Mouse (Mus musculus) heart, embryonic 11.5 days (tissue): ENCODE results near the gene Lrrc74b. TPM values are rescaled to one million over a fixed set of nuclear protein-coding genes. Genes with fewer than 3 reads are reported as not detected.
"Not testable (repeated sequence)": the region's sequence is repeated elsewhere in the genome, so short reads cannot be mapped to it uniquely, and the experiment has no call there.

Source experiments
- ATAC-seq: fragments of 200-750 bp; cut with Nextera tagmentation; replicated peaks from 2 replicates; pipeline ENCODE4 v1.8.0; 2017; ENCODE audit warnings: moderate library complexity; ENCODE audit not compliant: insufficient number of reproducible peaks, low FRiP score, low TSS enrichment
- H3K27ac ChIP-seq: fragments of 300-500 bp; sonication (generic); 2 replicates; pipeline ENCODE4 v1.5.1; 2014; ENCODE audit warnings: mild to moderate bottlenecking, low read depth, low read length
- H3K27me3 ChIP-seq: fragments of 300-500 bp; sonication (generic); 2 replicates; pipeline ENCODE4 v1.6.1; 2014; ENCODE audit warnings: mild to moderate bottlenecking, low read length, mixed read lengths; ENCODE audit not compliant: control insufficient read depth, insufficient read depth
- H3K36me3 ChIP-seq: fragments of 300-500 bp; sonication (generic); 2 replicates; pipeline ENCODE4 v1.6.1; 2014; ENCODE audit warnings: mild to moderate bottlenecking, low read length, moderate library complexity, mixed read lengths; ENCODE audit not compliant: control insufficient read depth, insufficient read depth
- H3K4me1 ChIP-seq: fragments of 300-500 bp; sonication (generic); 2 replicates; pipeline ENCODE4 v1.6.1; 2014; ENCODE audit warnings: low read length; ENCODE audit not compliant: control insufficient read depth, insufficient read depth
- H3K4me2 ChIP-seq: fragments of 300-500 bp; sonication (generic); 2 replicates; pipeline ENCODE4 v1.6.1; 2014; ENCODE audit warnings: mild to moderate bottlenecking, moderate library complexity
- H3K4me3 ChIP-seq: fragments of 300-500 bp; sonication (generic); 2 replicates; pipeline ENCODE4 v1.5.1; 2014; ENCODE audit warnings: low read depth, low read length
- H3K9ac ChIP-seq: fragments of 300-500 bp; sonication (generic); 2 replicates; pipeline ENCODE4 v1.6.1; 2014; ENCODE audit warnings: mild to moderate bottlenecking, low read depth, low read length, moderate library complexity
- H3K9me3 ChIP-seq: fragments of 300-500 bp; sonication (generic); replicated peaks from 2 replicates; pipeline ENCODE4 v1.6.1; 2016; ENCODE audit warnings: low read length; ENCODE audit not compliant: control insufficient read depth
- WGBS: fragments of 180-500 bp; shearing (Covaris S2); extraction: QIAGEN DNeasy Blood & Tissue Kit; methylation state at CpG from one replicate; pipeline ENCODE4 v1.1.7; 2014; ENCODE audit not compliant: insufficient replicate concordance; 5-methylcytosine and 5-hydroxymethylcytosine counted together
- polyA plus RNA-seq: library from polyadenylated mRNA; unstranded; fragments of >200 nt; fragmentation: Nextera tagmentation; extraction: Ambion mirVana; gene quantifications from 2 replicates; pipeline ENCODE4 v1.2.1, GENCODE M21; 2014

The Lrrc74b gene
- polyA plus RNA-seq, 1 experiment from 2014 or later: not detected

- 90% methylated on average over 11 of the region's 11 CpGs for WGBS
- no peak overlapping the region for H3K9ac ChIP-seq
- H3K4me2 ChIP-seq: no peak overlapping the region
- H3K4me3 ChIP-seq: no peak overlapping the region
- no peak overlapping the region for H3K27ac ChIP-seq
- no peaks in the 10 kb centered on the region for H3K9me3 ChIP-seq
- ATAC-seq: no peak
- H3K27me3 ChIP-seq: no peaks in the 10 kb centered on the region
- H3K4me1 ChIP-seq: 0 out of 2 replicates have a peak, but pooled peaks cover 3% of the 10 kb centered on the region
- H3K36me3 ChIP-seq: peaks cover 54% of the 10 kb centered on the region
Observed at GRCm38 (mm10) chr16:17524156-17524555, 36.9 kb downstream of the Lrrc74b start.

- H3K4me3 ChIP-seq: no peak overlapping the region
- H3K36me3 ChIP-seq: peaks cover 38% of the 10 kb centered on the region
- H3K27me3 ChIP-seq: no peaks in the 10 kb centered on the region
- no peak overlapping the region for H3K9ac ChIP-seq
- no peaks in the 10 kb centered on the region for H3K4me1 ChIP-seq
- H3K9me3 ChIP-seq: no peaks in the 10 kb centered on the region
- H3K4me2 ChIP-seq: no peak overlapping the region
- no peak overlapping the region for H3K27ac ChIP-seq
- no peak for ATAC-seq
- 83% methylated on average over 2 of the region's 2 CpGs for whole genome bisulfite sequencing
Observed at GRCm38 (mm10) chr16:17518910-17519309, 42.1 kb downstream of the Lrrc74b start.

- H3K4me3 ChIP-seq: no peak overlapping the region
- H3K27me3 ChIP-seq: no peaks in the 10 kb centered on the region
- H3K9ac ChIP-seq: no peak overlapping the region
- 91% methylated on average over 4 of the region's 4 CpGs for WGBS
- peaks cover 14% of the 10 kb centered on the region for H3K4me1 ChIP-seq
- H3K9me3 ChIP-seq: no peaks in the 10 kb centered on the region
- H3K27ac ChIP-seq: no peak overlapping the region
- no peak overlapping the region for H3K4me2 ChIP-seq
- peaks cover 12% of the 10 kb centered on the region for H3K36me3 ChIP-seq
- ATAC-seq: no peak
Observed at GRCm38 (mm10) chr16:17511431-17511830, 49.6 kb downstream of the Lrrc74b start.

GRCm38 (mm10) chr16:17510686-17511085 is 50.4 kb downstream of the Lrrc74b start:
- Histone ChIP-seq H3K27ac (no peak overlapping the region), H3K4me2 (no peak overlapping the region), H3K9ac (no peak overlapping the region), H3K4me3 (no peak overlapping the region), H3K36me3 (peaks cover 7% of the 10 kb centered on the region; the same call in 1 of the 2 replicates), H3K27me3 (no peaks in the 10 kb centered on the region), H3K9me3 (no peaks in the 10 kb centered on the region), H3K4me1 (peaks cover 14% of the 10 kb centered on the region)
- no peak for ATAC-seq
- 68% methylated on average over 2 of the region's 2 CpGs for WGBS

GRCm38 (mm10) chr16:17510143-17510542 is 50.9 kb downstream of the Lrrc74b start:
- H3K4me3 ChIP-seq: no peak overlapping the region
- H3K9me3 ChIP-seq: no peaks in the 10 kb centered on the region
- no peak overlapping the region for H3K9ac ChIP-seq
- H3K4me1 ChIP-seq: peaks cover 14% of the 10 kb centered on the region
- no peak for ATAC-seq
- H3K27me3 ChIP-seq: no peaks in the 10 kb centered on the region
- no peak overlapping the region for H3K27ac ChIP-seq
- H3K4me2 ChIP-seq: peak overlapping the region; percentile 88; the same call in 1 of the 2 replicates
- 96% methylated on average over 2 of the region's 2 CpGs for WGBS
- peaks cover 7% of the 10 kb centered on the region; the same call in 1 of the 2 replicates for H3K36me3 ChIP-seq

GRCm38 (mm10) chr16:17509240-17509597 is 51.8 kb downstream of the Lrrc74b start:
- ATAC-seq: no peak; the same call in 1 of the 2 replicates

GRCm38 (mm10) chr16:17508546-17509239 is 52.4 kb downstream of the Lrrc74b start, which contains the start of gene Lztr1:
Gene Lztr1 (plus strand): TSS chr16:17508688.
- ATAC-seq: peak; percentile 92
- H3K4me1 ChIP-seq: peaks cover 14% of the 10 kb centered on the region
- peaks cover 4% of the 10 kb centered on the region; the same call in 1 of the 2 replicates for H3K36me3 ChIP-seq
- H3K9me3 ChIP-seq: no peaks in the 10 kb centered on the region
- peak within 1 kb of the TSS; percentile 88 for H3K4me2 ChIP-seq
- H3K4me3 ChIP-seq: peak within 1 kb of the TSS; percentile 82
- H3K27me3 ChIP-seq: no peaks in the 10 kb centered on the region
- H3K27ac ChIP-seq: peak within 1 kb of the TSS; percentile 93
- WGBS: under 1% methylated on average over 50 of the region's 50 CpGs
- H3K9ac ChIP-seq: peak within 1 kb of the TSS; percentile 88

More at GRCm38 (mm10) chr16:17509240-17509597, 51.8 kb downstream of the Lrrc74b start:
- H3K4me1 ChIP-seq: peaks cover 14% of the 10 kb centered on the region
- peak overlapping the region; percentile 88 for H3K9ac ChIP-seq
- H3K27ac ChIP-seq: peak overlapping the region; percentile 93; the same call in 1 of the 2 replicates
- H3K36me3 ChIP-seq: peaks cover 7% of the 10 kb centered on the region; the same call in 1 of the 2 replicates
- peak overlapping the region; percentile 82 for H3K4me3 ChIP-seq
- no peaks in the 10 kb centered on the region for H3K27me3 ChIP-seq
- H3K4me2 ChIP-seq: peak overlapping the region; percentile 88
- 11% methylated on average over 9 of the region's 9 CpGs for WGBS
- no peaks in the 10 kb centered on the region for H3K9me3 ChIP-seq

GRCm38 (mm10) chr16:17508031-17508430 is 53.0 kb downstream of the Lrrc74b start:
- H3K9me3 ChIP-seq, H3K36me3 ChIP-seq, H3K27me3 ChIP-seq, ATAC-seq: not testable (repeated sequence)
- peaks cover 14% of the 10 kb centered on the region for H3K4me1 ChIP-seq
- H3K9ac ChIP-seq: peak overlapping the region; percentile 88
- peak overlapping the region; percentile 82 for H3K4me3 ChIP-seq
- H3K27ac ChIP-seq: peak overlapping the region; percentile 93
- H3K4me2 ChIP-seq: peak overlapping the region; percentile 88
- WGBS: 28% methylated on average over 3 of the region's 3 CpGs
